11 mouse cellular contexts compared by ENCODE assay signal in the genomic region with DNA sequence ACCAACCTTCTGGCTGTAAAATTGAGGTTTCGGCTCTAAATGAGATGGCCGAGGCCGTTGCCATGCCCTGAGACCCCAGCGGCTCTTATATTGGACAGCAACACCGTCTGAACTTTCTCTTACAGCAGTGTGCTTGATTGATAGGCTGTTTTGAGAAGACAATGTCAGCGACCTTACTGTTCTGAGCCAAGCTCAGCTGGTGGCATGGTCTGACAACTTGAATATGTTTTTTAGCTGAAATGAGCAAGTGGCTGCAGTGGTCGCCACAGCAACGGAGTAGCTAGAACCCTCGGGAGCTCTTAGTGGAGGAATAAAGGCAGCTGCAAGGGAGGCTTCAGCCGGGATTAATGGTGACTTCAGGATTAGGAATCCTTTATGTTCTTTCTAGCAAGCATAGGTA.
DNase-seq lines count a peak whose midpoint lies in the region; ATAC-seq lines count a peak whose summit lies in the region.
"Had no signal": no experiment of that assay in that cellular context is flagged by ENCODE, and none has a peak within 500 bp of the region (broad histone marks: within the 10 kb centered on the region; RNA-seq: fewer than 3 reads in every experiment).

No protein-coding gene starts in this region.

- H3K27ac ChIP-seq in lung, embryonic 16.5 days (ENCODE audit: low read length): no peak overlapping the region
- H3K27ac ChIP-seq in forebrain, embryonic 12.5 days: peak overlapping the region; percentile 26; the same call in 1 of the 2 replicates
- H3K27ac ChIP-seq in neural tube, embryonic 15.5 days (replicated peaks): no peak overlapping the region
- no peak overlapping the region for H3K27ac ChIP-seq in heart, embryonic 10.5 days
- H3K27ac ChIP-seq: macrophage; stomach, embryonic 15.5 days had no signal

- intact Hi-C loops in left cerebral cortex, postnatal 4 days (cut with DNase I): no loop called here
- intact Hi-C loops in heart, postnatal 10 days (cut with DNase I): no loop called here
- intact Hi-C loops in heart, postnatal 25 days (cut with DNase I): no loop called here

- no peaks in the 10 kb centered on the region for H3K36me3 ChIP-seq in lung, embryonic 16.5 days (ENCODE audit: control insufficient read depth, insufficient read depth, low read length)
- H3K36me3 ChIP-seq in forebrain, embryonic 12.5 days (replicated peaks): no peaks in the 10 kb centered on the region
- no peaks in the 10 kb centered on the region for H3K36me3 ChIP-seq in neural tube, embryonic 15.5 days
- H3K36me3 ChIP-seq in heart, embryonic 10.5 days: no peaks in the 10 kb centered on the region
- H3K36me3 ChIP-seq: stomach, embryonic 15.5 days had no signal

- 0 out of 2 replicates have a peak overlapping the region, but pooled peaks have one; percentile 17 for H3K4me2 ChIP-seq in lung, embryonic 16.5 days (ENCODE audit: low read depth, low read length)
- H3K4me2 ChIP-seq in forebrain, embryonic 12.5 days: peak overlapping the region; percentile 23; the same call in 1 of the 2 replicates
- peak overlapping the region; percentile 45 for H3K4me2 ChIP-seq in neural tube, embryonic 15.5 days
- H3K4me2 ChIP-seq: stomach, embryonic 15.5 days had no signal

- DNase-seq in lung, postnatal 25 days (ENCODE audit: low spot score): no peak
- DNase-seq in left cerebral cortex, postnatal 4 days: peak; percentile 41
- DNase-seq in heart, postnatal 10 days: no peak
- no peak for DNase-seq in heart, embryonic 10.5 days (ENCODE audit: low spot score)
- DNase-seq in heart, postnatal 25 days (ENCODE audit: low spot score): no peak
- DNase-seq: kidney, adult 9 months had no signal

- no peak overlapping the region for H3K4me3 ChIP-seq in lung, embryonic 16.5 days (ENCODE audit: low read length)
- H3K4me3 ChIP-seq in forebrain, embryonic 12.5 days (replicated peaks): no peak overlapping the region
- 0 out of 2 replicates have a peak overlapping the region, but pooled peaks have one; percentile 9 for H3K4me3 ChIP-seq in neural tube, embryonic 15.5 days (replicated peaks)
- H3K4me3 ChIP-seq in heart, embryonic 10.5 days: no peak overlapping the region
- H3K4me3 ChIP-seq: stomach, embryonic 15.5 days had no signal

- H3K27me3 ChIP-seq in lung, embryonic 16.5 days (ENCODE audit: control insufficient read depth, insufficient read depth, low read depth, low read length): no peaks in the 10 kb centered on the region
- H3K27me3 ChIP-seq in forebrain, embryonic 12.5 days: no peaks in the 10 kb centered on the region
- no peaks in the 10 kb centered on the region for H3K27me3 ChIP-seq in neural tube, embryonic 15.5 days (replicated peaks)
- H3K27me3 ChIP-seq in heart, embryonic 10.5 days (ENCODE audit: insufficient read depth, poor library complexity, severe bottlenecking): no peaks in the 10 kb centered on the region
- H3K27me3 ChIP-seq: stomach, embryonic 15.5 days had no signal

- ATAC-seq in lung, embryonic 16.5 days (ENCODE audit: low read depth): peak; percentile 76
- peak; percentile 88 for ATAC-seq in forebrain, embryonic 12.5 days (ENCODE audit: low FRiP score)
- ATAC-seq in neural tube, embryonic 15.5 days (ENCODE audit: low FRiP score): peak; percentile 86

- no peak overlapping the region for H3K9ac ChIP-seq in lung, embryonic 16.5 days (ENCODE audit: low read length)
- H3K9ac ChIP-seq in forebrain, embryonic 12.5 days: no peak overlapping the region
- H3K9ac ChIP-seq in neural tube, embryonic 15.5 days (replicated peaks): no peak overlapping the region
- H3K9ac ChIP-seq: stomach, embryonic 15.5 days had no signal

- no peaks in the 10 kb centered on the region for H3K9me3 ChIP-seq in lung, embryonic 16.5 days (ENCODE audit: control insufficient read depth, low read length)
- H3K9me3 ChIP-seq in forebrain, embryonic 12.5 days: no peaks in the 10 kb centered on the region
- H3K9me3 ChIP-seq in neural tube, embryonic 15.5 days (replicated peaks): no peaks in the 10 kb centered on the region
- no peaks in the 10 kb centered on the region for H3K9me3 ChIP-seq in heart, embryonic 10.5 days
- H3K9me3 ChIP-seq: stomach, embryonic 15.5 days had no signal

- no peaks in the 10 kb centered on the region; the same call in 1 of the 2 replicates for H3K4me1 ChIP-seq in lung, embryonic 16.5 days (replicated peaks; ENCODE audit: control insufficient read depth, insufficient read depth, low read length)
- H3K4me1 ChIP-seq in forebrain, embryonic 12.5 days: peaks cover 16% of the 10 kb centered on the region; the same call in 1 of the 2 replicates
- peaks cover 15% of the 10 kb centered on the region for H3K4me1 ChIP-seq in neural tube, embryonic 15.5 days
- H3K4me1 ChIP-seq in heart, embryonic 10.5 days: no peaks in the 10 kb centered on the region
- H3K4me1 ChIP-seq: stomach, embryonic 15.5 days had no signal

- WGBS in lung, embryonic 16.5 days: 24% methylated on average over 10 of the region's 10 CpGs
- 15% methylated on average over 10 of the region's 10 CpGs for WGBS in forebrain, embryonic 12.5 days
- 6% methylated on average over 10 of the region's 10 CpGs for WGBS in neural tube, embryonic 15.5 days
- 51% methylated on average over 10 of the region's 10 CpGs for WGBS in heart, embryonic 10.5 days
